Mouse (Mus musculus) liver, embryonic 14.5 days (tissue): Measurements from ENCODE around the gene Srxn1.

Experiments
- CTCF ChIP-seq: IDR thresholded peaks from 2 replicates; pipeline ENCODE4 v1.5.1; 2016; ENCODE audit warnings: antibody characterized with exemption, low read depth, control low read depth
- EP300 ChIP-seq: IDR thresholded peaks from 2 replicates; pipeline ENCODE4 v1.6.1; 2016; ENCODE audit warnings: antibody characterized with exemption, low read depth

DNA sequence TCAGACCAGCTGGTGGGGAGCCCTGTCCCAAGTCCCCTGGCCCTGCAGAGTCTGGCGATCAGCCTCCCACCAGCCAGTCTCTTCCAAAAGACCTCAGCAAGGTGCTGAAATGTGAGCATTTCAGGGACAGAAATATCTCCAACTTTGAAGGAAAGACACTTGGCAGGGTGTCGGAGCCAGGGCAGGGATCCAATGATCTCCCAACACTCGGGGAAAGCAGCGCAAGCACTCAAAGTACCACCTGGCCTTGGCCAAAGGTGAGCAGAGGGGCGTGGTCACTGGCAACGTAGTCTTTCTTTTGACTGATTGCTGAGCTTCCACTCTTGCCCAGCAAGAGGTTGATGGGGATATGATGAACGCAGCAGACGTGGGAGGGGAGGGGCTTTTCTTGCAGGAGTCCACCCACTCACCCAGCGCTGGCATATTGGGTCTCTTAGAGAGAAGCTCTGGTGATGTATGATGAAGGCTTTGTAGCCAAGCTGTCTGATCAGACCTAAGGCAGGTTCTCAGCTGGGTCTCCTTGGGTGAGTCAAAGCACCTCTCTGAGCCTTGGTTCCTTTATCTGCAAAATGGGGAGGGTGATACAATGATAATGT, 29.9 kb upstream of the Srxn1 start:
- TF ChIP-seq CTCF (no peak), EP300 (no peak)
